Mouse (Mus musculus) heart, adult 11 months (tissue): ENCODE measurements around the gene Hace1.

Source experiments
- DNase-seq: peaks from one replicate; pipeline ENCODE4 v3.0.0; 2022

Hace1 gene

GRCm38 (mm10) chr10:45706849-45707248, 129.2 kb downstream of the Hace1 start:
- DNase-seq, result no peak

- DNase-seq, result no peak
These were observed 133.2 kb downstream of the Hace1 start for GRCm38 (mm10) chr10:45710848-45711247.

GRCm38 (mm10) chr10:45711348-45711747, 133.7 kb downstream of the Hace1 start:
- no peak for DNase-seq
